14 mouse cellular contexts compared by ENCODE assay signal in the genomic region with DNA sequence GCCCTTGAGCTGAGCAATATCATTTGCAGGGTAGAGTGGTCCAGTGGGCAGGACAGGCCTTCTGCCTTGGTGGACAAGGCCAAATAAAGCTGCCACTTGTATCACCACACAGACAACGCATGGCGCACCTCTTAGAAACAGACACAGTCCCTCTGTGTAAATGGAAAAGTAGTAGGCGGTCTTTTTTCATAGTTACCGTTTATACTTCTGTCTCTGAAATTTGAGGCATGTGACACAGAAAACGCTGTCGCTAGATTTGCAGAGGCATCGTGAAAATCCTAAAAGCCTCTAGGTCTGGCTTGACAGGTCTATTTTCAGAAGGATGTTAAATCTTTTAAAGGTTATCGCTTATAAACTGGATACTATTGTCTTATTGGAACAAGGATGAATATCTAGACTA.
DNase-seq lines count a peak whose midpoint lies in the region; ATAC-seq lines count a peak whose summit lies in the region.
"Had no signal": no experiment of that assay in that cellular context is flagged by ENCODE, and none has a peak within 500 bp of the region (broad histone marks: within the 10 kb centered on the region; RNA-seq: fewer than 3 reads in every experiment).

No protein-coding gene starts in this region.

- intact Hi-C loops in left cerebral cortex, postnatal 14 days (cut with DNase I): no loop called here

- ATAC-seq in frontal cortex, adult (ENCODE audit: low TSS enrichment): peak; percentile 57
- ATAC-seq: inflammation-experienced regulatory T-cells, adult 6 months had no signal

- DNase-seq in frontal cortex, postnatal 25 days (ENCODE audit: low spot score in 2 of 2): no peak
- DNase-seq in left cerebral cortex, postnatal 14 days (ENCODE audit: low spot score in 2 of 2): peak; percentile 34 to 59
- DNase-seq in left cerebral cortex, adult 8-10 months (ENCODE audit: low spot score in 2 of 2): no peak
- DNase-seq in brain, adult 2 months (ENCODE audit: low read depth, low spot score): peak; percentile 60
- peak; percentile 44 for DNase-seq in telencephalon, adult 2 months (ENCODE audit: low read depth, low spot score)
- no peak for DNase-seq in heart, adult 11 months
- DNase-seq: adrenal gland, postnatal 10 days; cerebellum, adult 8-10 months; gastrocnemius, postnatal 36 days; heart, adult 18-20 months; heart, postnatal 10 days; heart, postnatal 4 days had no signal

Comparison
In these comparisons a context has a peak if more than half of its experiments do, and no peak if none do; other contexts are left out.
1. DNase-seq: peak in left cerebral cortex, postnatal 14 days (2 of 2), brain, adult 2 months (single experiment) and telencephalon, adult 2 months (single experiment); none in frontal cortex, postnatal 25 days (0 of 2), left cerebral cortex, adult 8-10 months (0 of 2) and heart, adult 11 months (single experiment).